Mouse (Mus musculus) splenic B cell, adult 2 months (primary cell): Measurements from ENCODE around the gene Magi2.
"Not testable (repeated sequence)": the region's sequence is repeated elsewhere in the genome, so short reads cannot be mapped to it uniquely, and the experiment has no call there.

ENCODE experiments used
- DNase-seq: peaks from one replicate; pipeline ENCODE4 v3.0.0-alpha.2; 2011; ENCODE audit warnings: low read depth, low spot score
- H3K27me3 ChIP-seq: 2 replicates; pipeline ENCODE4 v1.6.1; 2012; ENCODE audit warnings: mild to moderate bottlenecking, low read length, moderate library complexity, mixed read lengths; ENCODE audit not compliant: control insufficient read depth, poor library complexity, insufficient read depth, severe bottlenecking
- H3K36me3 ChIP-seq: 2 replicates; pipeline ENCODE4 v1.6.1; 2012; ENCODE audit warnings: mild to moderate bottlenecking, low read length, moderate library complexity, mixed read lengths; ENCODE audit not compliant: control insufficient read depth, poor library complexity, insufficient read depth, severe bottlenecking

Magi2 gene

DNA sequence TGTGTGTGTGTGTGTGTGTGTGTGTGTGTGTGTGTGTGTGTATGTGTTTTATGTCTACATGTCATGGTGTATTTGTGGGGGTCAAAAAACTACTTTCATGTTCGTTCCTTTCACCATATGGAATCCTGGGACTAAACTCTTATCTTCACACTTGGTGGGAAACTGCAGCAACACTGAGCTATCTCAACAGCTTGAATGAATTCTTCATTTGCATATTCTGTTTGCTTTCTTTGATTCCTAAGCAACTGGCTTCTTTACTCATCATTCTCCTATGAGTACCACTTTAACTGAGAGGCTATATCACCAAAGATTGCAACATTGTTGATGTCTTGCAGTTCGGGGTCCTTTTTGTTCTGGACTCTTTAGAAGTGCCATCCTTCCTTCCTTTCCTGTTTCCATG is 986.5 kb downstream of the Magi2 start:
- Histone ChIP-seq H3K27me3 (no peaks in the 10 kb centered on the region), H3K36me3 (no peaks in the 10 kb centered on the region)
- DNase-seq = no peak

GRCm38 (mm10) chr5:20226471-20227210 is 999.8 kb downstream of the Magi2 start:
- Histone ChIP-seq H3K36me3 (no peaks in the 10 kb centered on the region), H3K27me3 (no peaks in the 10 kb centered on the region)
- no peak for DNase-seq

DNA sequence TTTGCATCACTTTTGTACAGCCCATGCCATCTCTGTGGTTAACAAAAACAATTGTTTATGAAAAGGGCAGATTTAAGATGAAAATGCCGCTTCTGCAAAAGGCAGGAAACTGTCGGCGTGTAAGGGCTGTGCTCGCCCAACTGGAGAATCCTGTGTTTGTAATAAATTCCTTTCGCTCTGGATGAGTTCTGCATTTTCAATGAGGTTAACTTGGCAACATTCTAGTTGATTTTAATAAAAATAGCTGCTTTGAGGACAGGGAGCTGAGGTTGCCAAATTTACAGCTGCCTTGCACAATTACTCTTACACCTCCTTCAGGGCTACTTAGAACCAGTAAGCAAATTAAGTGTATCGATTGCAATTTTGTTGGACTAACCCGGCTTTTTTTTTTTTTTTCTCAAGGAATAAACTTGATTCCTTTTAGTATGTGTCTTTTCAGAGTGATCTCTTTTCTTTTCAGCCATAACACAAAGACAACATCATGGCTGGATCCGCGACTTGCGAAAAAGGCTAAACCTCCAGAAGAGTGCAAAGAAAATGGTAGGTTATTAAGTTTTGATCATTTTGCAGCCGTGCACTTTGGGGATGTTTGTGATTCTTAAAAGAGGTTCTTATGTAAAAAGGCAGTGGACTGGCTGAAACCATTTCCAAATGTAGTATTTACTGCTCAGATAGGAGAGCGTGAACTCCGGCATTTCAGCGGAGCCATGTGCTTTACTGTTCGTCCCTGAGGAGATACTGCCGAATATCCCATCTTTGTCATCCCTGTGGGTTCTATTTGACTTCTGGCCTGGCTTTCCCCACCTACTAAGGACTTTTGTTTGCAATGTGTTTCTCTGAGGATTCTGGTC is 1001.3 kb downstream of the Magi2 start:
- no peaks in the 10 kb centered on the region for H3K27me3 ChIP-seq

GRCm38 (mm10) chr5:20231908-20232307 is 1005.1 kb downstream of the Magi2 start:
- Histone ChIP-seq H3K36me3 (no peaks in the 10 kb centered on the region), H3K27me3 (no peaks in the 10 kb centered on the region)
- DNase-seq = no peak

More for the DNA sequence above, 1001.3 kb downstream of the Magi2 start:
- DNase-seq = no peak
- H3K36me3 ChIP-seq = no peaks in the 10 kb centered on the region

GRCm38 (mm10) chr5:20241523-20241922 is 1014.7 kb downstream of the Magi2 start:
- no peaks in the 10 kb centered on the region for H3K36me3 ChIP-seq
- DNase-seq = no peak
- no peaks in the 10 kb centered on the region for H3K27me3 ChIP-seq

- DNase-seq = no peak
Measured at GRCm38 (mm10) chr5:20242496-20242895, 1015.7 kb downstream of the Magi2 start.

GRCm38 (mm10) chr5:20249382-20249781 is 1022.5 kb downstream of the Magi2 start:
- no peak for DNase-seq
- Histone ChIP-seq H3K36me3 (no peaks in the 10 kb centered on the region), H3K27me3 (no peaks in the 10 kb centered on the region)

More at GRCm38 (mm10) chr5:20242496-20242895, 1015.7 kb downstream of the Magi2 start:
- H3K27me3 ChIP-seq = no peaks in the 10 kb centered on the region
- H3K36me3 ChIP-seq = no peaks in the 10 kb centered on the region

- H3K27me3 ChIP-seq = no peaks in the 10 kb centered on the region
- H3K36me3 ChIP-seq = no peaks in the 10 kb centered on the region
- no peak for DNase-seq
Measured at GRCm38 (mm10) chr5:20251541-20251940, 1024.7 kb downstream of the Magi2 start.

DNA sequence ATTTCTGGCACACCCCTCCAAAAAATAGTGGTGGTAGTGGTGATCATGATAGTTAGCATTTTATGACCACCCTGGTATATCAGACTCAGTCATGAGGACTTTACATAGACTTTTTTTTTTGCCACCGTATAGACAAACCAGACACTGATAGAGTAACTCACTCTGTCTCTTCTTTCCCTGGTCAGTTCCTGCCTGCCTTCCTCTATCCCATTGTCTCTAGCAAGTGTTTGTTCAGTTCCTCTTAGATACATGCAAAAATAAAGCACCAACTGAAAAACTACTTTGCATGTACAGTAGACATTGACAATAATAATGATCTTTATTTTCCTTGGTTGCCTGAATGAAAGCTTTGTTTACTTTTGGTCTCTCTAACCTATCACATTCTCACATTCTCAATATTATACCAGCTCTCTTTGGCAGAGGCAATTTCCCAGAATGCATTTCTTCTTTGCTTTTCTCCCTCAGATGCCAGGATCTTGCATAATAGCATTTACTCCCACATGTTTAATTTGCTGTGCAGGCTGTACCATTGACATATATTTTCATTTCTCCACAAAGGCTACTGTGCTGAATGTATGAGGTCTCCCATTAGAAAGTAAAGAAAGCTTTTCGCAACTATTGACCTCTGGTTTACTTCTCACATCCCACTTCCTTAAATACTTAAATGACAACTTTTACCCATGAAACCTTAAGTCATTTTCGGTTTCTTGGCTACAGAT is 1029.5 kb downstream of the Magi2 start:
- no peak for DNase-seq
- Histone ChIP-seq H3K27me3 (no peaks in the 10 kb centered on the region), H3K36me3 (no peaks in the 10 kb centered on the region)

- H3K36me3 ChIP-seq = no peaks in the 10 kb centered on the region
- no peak for DNase-seq
- no peaks in the 10 kb centered on the region for H3K27me3 ChIP-seq
Measured at GRCm38 (mm10) chr5:20256933-20257332, 1030.1 kb downstream of the Magi2 start.

GRCm38 (mm10) chr5:20257419-20257818 is 1030.6 kb downstream of the Magi2 start:
- DNase-seq = no peak
- H3K27me3 ChIP-seq = no peaks in the 10 kb centered on the region
- H3K36me3 ChIP-seq = no peaks in the 10 kb centered on the region

DNA sequence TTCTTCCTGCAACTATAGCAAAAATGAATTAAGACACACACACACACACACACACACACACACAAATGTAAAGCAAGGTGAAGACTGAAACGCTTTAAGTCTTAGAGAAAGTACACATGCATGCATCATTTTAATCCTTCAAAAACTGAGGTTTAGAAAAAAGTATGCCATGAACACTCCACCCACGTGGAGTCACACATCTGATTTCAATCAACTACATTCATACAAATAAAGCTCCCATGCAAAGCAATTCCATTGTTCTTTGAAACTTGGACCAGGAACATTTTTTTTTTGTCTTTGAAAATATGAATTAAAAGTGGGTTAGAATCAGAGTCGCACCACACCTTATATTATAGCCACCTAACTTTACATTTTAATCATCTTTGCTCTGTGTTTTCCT is 1032.9 kb downstream of the Magi2 start:
- Histone ChIP-seq H3K27me3 (no peaks in the 10 kb centered on the region), H3K36me3 (no peaks in the 10 kb centered on the region)
- no peak for DNase-seq

DNA sequence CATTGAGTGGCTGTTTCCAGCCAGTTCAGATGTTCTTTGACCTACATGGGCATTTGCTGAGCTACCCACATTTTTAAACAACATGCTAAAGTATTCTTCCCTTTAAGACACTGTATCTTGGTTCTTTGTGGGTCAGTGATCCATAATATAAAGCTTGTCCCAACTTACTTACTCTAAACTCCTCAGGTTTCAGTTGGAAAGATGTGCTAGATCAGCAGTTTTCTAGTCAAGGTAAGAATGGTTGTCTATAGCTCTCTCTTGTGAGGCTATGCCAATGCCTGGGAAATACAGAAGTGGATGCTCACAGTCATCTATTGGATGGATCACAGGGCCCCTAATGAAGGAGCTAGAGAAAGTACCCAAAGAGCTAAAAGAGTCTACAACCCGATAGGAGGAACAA is 1045.8 kb downstream of the Magi2 start:
- not testable (repeated sequence) for H3K36me3 ChIP-seq, H3K27me3 ChIP-seq, DNase-seq

DNA sequence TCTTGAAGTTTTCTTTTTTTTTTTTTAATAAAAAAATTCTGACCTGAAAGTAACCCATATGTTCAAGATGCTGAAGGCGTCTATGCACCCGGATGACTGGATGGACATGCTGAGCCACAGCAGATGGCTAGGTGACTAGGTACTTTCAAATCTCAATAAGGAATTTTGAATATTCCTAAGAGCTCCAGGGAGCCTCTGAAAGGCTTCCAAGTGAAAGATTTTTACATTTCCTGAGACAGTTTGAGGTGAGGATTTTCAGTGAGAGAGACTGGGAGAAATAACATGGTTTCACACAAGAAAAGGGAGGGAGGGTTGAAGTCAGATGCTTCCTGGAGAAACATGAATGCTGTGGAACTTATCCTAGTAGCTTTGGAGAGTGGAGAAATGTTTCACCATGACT is 1048.8 kb downstream of the Magi2 start:
- no peaks in the 10 kb centered on the region for H3K27me3 ChIP-seq
- DNase-seq = no peak
- H3K36me3 ChIP-seq = no peaks in the 10 kb centered on the region
